Mouse (Mus musculus): ENCODE data around the gene D430019H16Rik.

D430019H16Rik gene

DNA sequence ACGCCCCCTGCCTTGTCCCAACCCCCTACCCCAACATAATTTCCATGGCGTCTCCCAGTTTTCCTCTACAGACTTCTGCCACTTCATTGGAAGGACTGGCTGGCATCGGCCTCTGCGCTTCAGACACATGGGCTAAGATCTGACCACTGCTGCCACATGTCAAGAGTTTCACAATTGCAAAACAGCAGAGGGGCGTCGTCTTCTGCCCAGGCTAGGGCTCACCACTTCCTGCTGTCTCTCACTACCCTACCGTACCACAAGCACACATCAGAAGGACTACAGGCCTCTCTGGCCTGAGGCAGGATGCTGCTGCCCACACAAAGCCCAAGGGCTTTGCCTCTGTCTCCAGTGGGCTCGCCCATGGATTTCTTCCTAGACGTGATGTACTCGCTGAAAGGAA, 86.0 kb downstream of the D430019H16Rik start:
- DNase-seq (ENCODE audit: low read depth), result no peak

GRCm38 (mm10) chr12:105541590-105542402, 88.1 kb downstream of the D430019H16Rik start:
- no peak for DNase-seq (ENCODE audit: low read depth)

DNA sequence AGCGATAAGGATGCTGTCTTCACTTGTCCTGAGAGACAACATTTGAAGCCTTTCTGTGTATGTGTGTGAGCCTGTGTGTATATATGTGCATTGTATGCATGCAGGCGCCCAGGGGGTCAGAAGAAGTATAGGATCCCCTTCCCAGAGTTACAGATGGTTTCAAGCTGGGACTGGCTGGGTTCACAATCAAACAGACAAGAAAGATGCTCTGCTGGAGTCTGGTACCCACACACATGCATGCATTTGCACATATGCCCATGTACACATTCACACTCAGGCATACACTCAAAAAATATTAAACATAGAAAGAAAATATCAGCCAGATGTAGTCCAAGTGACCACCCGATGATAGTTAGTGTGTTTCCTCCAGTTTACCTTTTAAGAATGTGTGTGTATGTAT, 88.9 kb downstream of the D430019H16Rik start:
- DNase-seq (ENCODE audit: low read depth), result no peak
